Mouse (Mus musculus) hindbrain, embryonic 14.5 days (tissue): Measurements from ENCODE around the gene Ncf4. TPM values are rescaled to one million over a fixed set of nuclear protein-coding genes. Genes with fewer than 3 reads are reported as not detected.
A peak's percentile ranks its signal among the peaks of the same experiment; 100 is the strongest.
"Not testable (repeated sequence)": the region's sequence is repeated elsewhere in the genome, so short reads cannot be mapped to it uniquely, and the experiment has no call there.

Source experiments
- ATAC-seq: fragments of 200-750 bp; cut with Nextera tagmentation; 2 replicates; pipeline ENCODE4 v1.8.0; 2017; ENCODE audit warnings: moderate number of reproducible peaks, mild to moderate bottlenecking, moderate TSS enrichment, moderate library complexity; ENCODE audit not compliant: low FRiP score
- DNase-seq: peaks from one replicate; pipeline ENCODE4 v3.0.0-alpha.2; 2015; ENCODE audit warnings: low spot score
- H3K27ac ChIP-seq: fragments of 300-500 bp; sonication (generic); 2 replicates; pipeline ENCODE4 v1.5.1; 2014; ENCODE audit warnings: mild to moderate bottlenecking, moderate library complexity
- H3K27me3 ChIP-seq: fragments of 300-500 bp; sonication (generic); 2 replicates; pipeline ENCODE4 v1.6.1; 2014; ENCODE audit warnings: mild to moderate bottlenecking, low read length, mixed read lengths; ENCODE audit not compliant: control insufficient read depth, insufficient read depth
- H3K36me3 ChIP-seq: fragments of 300-500 bp; sonication (generic); replicated peaks from 2 replicates; pipeline ENCODE4 v1.6.1; 2014; ENCODE audit not compliant: control insufficient read depth, insufficient read depth
- H3K4me1 ChIP-seq: fragments of 300-500 bp; sonication (generic); replicated peaks from 2 replicates; pipeline ENCODE4 v1.6.1; 2014; ENCODE audit warnings: antibody characterized with exemption, low read length, mixed read lengths; ENCODE audit not compliant: control insufficient read depth, insufficient read depth
- H3K4me2 ChIP-seq: fragments of 300-500 bp; sonication (generic); replicated peaks from 2 replicates; pipeline ENCODE4 v1.6.1; 2014; ENCODE audit warnings: mild to moderate bottlenecking, moderate library complexity
- H3K4me3 ChIP-seq: fragments of 300-500 bp; sonication (generic); replicated peaks from 2 replicates; pipeline ENCODE4 v1.5.1; 2014; ENCODE audit warnings: mild to moderate bottlenecking, low read length
- H3K9ac ChIP-seq: fragments of 300-500 bp; sonication (generic); 2 replicates; pipeline ENCODE4 v1.6.1; 2014
- H3K9me3 ChIP-seq: fragments of 300-500 bp; sonication (generic); 2 replicates; pipeline ENCODE4 v1.6.1; 2016; ENCODE audit warnings: low read length; ENCODE audit not compliant: control insufficient read depth
- WGBS: fragments of 180-500 bp; shearing (Covaris S2); extraction: QIAGEN DNeasy Blood & Tissue Kit; methylation state at CpG from one replicate; pipeline ENCODE4 v1.1.7; 2014; 5-methylcytosine and 5-hydroxymethylcytosine counted together
- polyA plus RNA-seq: library from polyadenylated mRNA; unstranded; fragments of >200 nt; fragmentation: Nextera tagmentation; extraction: Ambion mirVana; gene quantifications from 2 replicates; pipeline ENCODE4 v1.2.1, GENCODE M21; 2014

The Ncf4 gene
- polyA plus RNA-seq, 1 experiment from 2014 or later = 1.5 TPM

GRCm38 (mm10) chr15:78246143-78247116 lies 1.8 kb downstream of the Ncf4 start:
- Histone ChIP-seq H3K9me3 (no peaks in the 10 kb centered on the region), H3K27me3 (no peaks in the 10 kb centered on the region), H3K4me2 (no peak overlapping the region), H3K4me3 (no peak overlapping the region), H3K27ac (no peak overlapping the region), H3K9ac (no peak overlapping the region), H3K36me3 (no peaks in the 10 kb centered on the region), H3K4me1 (no peaks in the 10 kb centered on the region)
- ATAC-seq = no peak
- no peak for DNase-seq
- WGBS = 83% methylated on average over 18 of the region's 18 CpGs

- DNase-seq (no peak), ATAC-seq (no peak)
- H3K9ac ChIP-seq = no peak overlapping the region
- H3K36me3 ChIP-seq = no peaks in the 10 kb centered on the region
- H3K4me1 ChIP-seq = no peaks in the 10 kb centered on the region
- no peak overlapping the region for H3K27ac ChIP-seq
- no peaks in the 10 kb centered on the region for H3K27me3 ChIP-seq
- no peak overlapping the region for H3K4me2 ChIP-seq
- no peak overlapping the region for H3K4me3 ChIP-seq
- no peaks in the 10 kb centered on the region for H3K9me3 ChIP-seq
- WGBS = 67% methylated on average over 2 of the region's 2 CpGs
Measured at GRCm38 (mm10) chr15:78247659-78248058, 3.1 kb downstream of the Ncf4 start.

GRCm38 (mm10) chr15:78248410-78248809 lies 3.8 kb downstream of the Ncf4 start:
- Histone ChIP-seq H3K9me3 (no peaks in the 10 kb centered on the region), H3K4me1 (no peaks in the 10 kb centered on the region), H3K9ac (no peak overlapping the region), H3K27me3 (no peaks in the 10 kb centered on the region), H3K36me3 (no peaks in the 10 kb centered on the region), H3K4me2 (no peak overlapping the region), H3K27ac (no peak overlapping the region), H3K4me3 (no peak overlapping the region)
- WGBS = 89% methylated on average over 3 of the region's 3 CpGs
- DNase-seq (no peak), ATAC-seq (no peak)

- no peak overlapping the region for H3K9ac ChIP-seq
- H3K27me3 ChIP-seq = no peaks in the 10 kb centered on the region
- H3K4me3 ChIP-seq = no peak overlapping the region
- DNase-seq (peak; percentile 78), ATAC-seq (no peak)
- 0 out of 2 replicates have a peak overlapping the region, but pooled peaks have one; percentile 17 for H3K4me2 ChIP-seq
- H3K27ac ChIP-seq = no peak overlapping the region
- no peaks in the 10 kb centered on the region for H3K36me3 ChIP-seq
- no peaks in the 10 kb centered on the region for H3K4me1 ChIP-seq
- H3K9me3 ChIP-seq = no peaks in the 10 kb centered on the region
- 19% methylated on average over 20 of the region's 20 CpGs for WGBS
Measured at GRCm38 (mm10) chr15:78254751-78255150, 10.2 kb downstream of the Ncf4 start.

GRCm38 (mm10) chr15:78256602-78257259 lies 12.1 kb downstream of the Ncf4 start:
- not testable (repeated sequence) for DNase-seq, H3K9me3 ChIP-seq, H3K9ac ChIP-seq, H3K27me3 ChIP-seq, H3K4me3 ChIP-seq, H3K4me2 ChIP-seq, H3K36me3 ChIP-seq, H3K27ac ChIP-seq, ATAC-seq, H3K4me1 ChIP-seq

- ATAC-seq (no peak), DNase-seq (peak; percentile 77)
- WGBS = 35% methylated on average over 7 of the region's 7 CpGs
- H3K9me3 ChIP-seq = no peaks in the 10 kb centered on the region
- H3K36me3 ChIP-seq = no peaks in the 10 kb centered on the region
- H3K27ac ChIP-seq = no peak overlapping the region
- no peaks in the 10 kb centered on the region for H3K27me3 ChIP-seq
- no peak overlapping the region for H3K4me3 ChIP-seq
- no peak overlapping the region for H3K9ac ChIP-seq
- no peaks in the 10 kb centered on the region for H3K4me1 ChIP-seq
- no peak overlapping the region for H3K4me2 ChIP-seq
Measured at GRCm38 (mm10) chr15:78257326-78258050, 12.9 kb downstream of the Ncf4 start.

- ATAC-seq (no peak), DNase-seq (no peak)
- Histone ChIP-seq H3K36me3 (no peaks in the 10 kb centered on the region), H3K4me1 (no peaks in the 10 kb centered on the region), H3K9me3 (no peaks in the 10 kb centered on the region), H3K27me3 (no peaks in the 10 kb centered on the region), H3K4me2 (no peak overlapping the region), H3K9ac (no peak overlapping the region), H3K27ac (no peak overlapping the region), H3K4me3 (no peak overlapping the region)
- 83% methylated on average over 10 of the region's 10 CpGs for WGBS
Measured at GRCm38 (mm10) chr15:78258246-78258865, 13.8 kb downstream of the Ncf4 start.

GRCm38 (mm10) chr15:78260668-78261333 lies 16.2 kb downstream of the Ncf4 start:
- Histone ChIP-seq H3K36me3 (no peaks in the 10 kb centered on the region), H3K9ac (no peak overlapping the region), H3K4me1 (no peaks in the 10 kb centered on the region), H3K4me2 (no peak overlapping the region), H3K27me3 (no peaks in the 10 kb centered on the region), H3K4me3 (no peak overlapping the region), H3K27ac (no peak overlapping the region), H3K9me3 (no peaks in the 10 kb centered on the region)
- WGBS = 80% methylated on average over 13 of the region's 13 CpGs
- ATAC-seq (no peak), DNase-seq (no peak)
